Mouse (Mus musculus) liver, embryonic 15.5 days (tissue): ENCODE measurements at regions not wholly inside any gene's neighbourhood (a gene's known extent, or its start where the extent isn't known, plus 50 kb on each side); places are given as distances from the start of the nearest gene placed in this dataset.

Source experiments
- ATAC-seq: fragments of 200-750 bp; cut with Nextera tagmentation; 2 replicates; pipeline ENCODE4 v1.8.0; 2017; ENCODE audit warnings: moderate number of reproducible peaks, mild to moderate bottlenecking, moderate library complexity; ENCODE audit not compliant: insufficient read depth
- H3K27ac ChIP-seq: fragments of 300-500 bp; sonication (generic); replicated peaks from 2 replicates; pipeline ENCODE4 v1.5.1; 2015; ENCODE audit warnings: mild to moderate bottlenecking, inconsistent platforms
- H3K27me3 ChIP-seq: fragments of 300-500 bp; sonication (generic); 2 replicates; pipeline ENCODE4 v1.6.1; 2015; ENCODE audit warnings: mild to moderate bottlenecking, inconsistent platforms
- H3K36me3 ChIP-seq: fragments of 300-500 bp; sonication (generic); replicated peaks from 2 replicates; pipeline ENCODE4 v1.6.1; 2015; ENCODE audit warnings: moderate library complexity, mild to moderate bottlenecking, inconsistent platforms
- H3K4me1 ChIP-seq: fragments of 300-500 bp; sonication (generic); replicated peaks from 2 replicates; pipeline ENCODE4 v1.6.1; 2015; ENCODE audit warnings: inconsistent platforms
- H3K4me2 ChIP-seq: fragments of 300-500 bp; sonication (generic); 2 replicates; pipeline ENCODE4 v1.6.1; 2015; ENCODE audit warnings: moderate library complexity, mild to moderate bottlenecking, inconsistent platforms
- H3K4me3 ChIP-seq: fragments of 300-500 bp; sonication (generic); replicated peaks from 2 replicates; pipeline ENCODE4 v1.5.1; 2015; ENCODE audit warnings: mild to moderate bottlenecking, inconsistent platforms
- H3K9ac ChIP-seq: fragments of 300-500 bp; sonication (generic); 2 replicates; pipeline ENCODE4 v1.6.1; 2015; ENCODE audit warnings: moderate library complexity, mild to moderate bottlenecking, inconsistent platforms
- H3K9me3 ChIP-seq: fragments of 300-500 bp; sonication (generic); replicated peaks from 2 replicates; pipeline ENCODE4 v1.6.1; 2016; ENCODE audit warnings: inconsistent platforms
- WGBS: fragments of 180-500 bp; shearing (Covaris S2); methylation state at CpG from one replicate; pipeline ENCODE4 v1.1.7; 2015; ENCODE audit warnings: mixed read lengths; ENCODE audit not compliant: insufficient replicate concordance; 5-methylcytosine and 5-hydroxymethylcytosine counted together

DNA sequence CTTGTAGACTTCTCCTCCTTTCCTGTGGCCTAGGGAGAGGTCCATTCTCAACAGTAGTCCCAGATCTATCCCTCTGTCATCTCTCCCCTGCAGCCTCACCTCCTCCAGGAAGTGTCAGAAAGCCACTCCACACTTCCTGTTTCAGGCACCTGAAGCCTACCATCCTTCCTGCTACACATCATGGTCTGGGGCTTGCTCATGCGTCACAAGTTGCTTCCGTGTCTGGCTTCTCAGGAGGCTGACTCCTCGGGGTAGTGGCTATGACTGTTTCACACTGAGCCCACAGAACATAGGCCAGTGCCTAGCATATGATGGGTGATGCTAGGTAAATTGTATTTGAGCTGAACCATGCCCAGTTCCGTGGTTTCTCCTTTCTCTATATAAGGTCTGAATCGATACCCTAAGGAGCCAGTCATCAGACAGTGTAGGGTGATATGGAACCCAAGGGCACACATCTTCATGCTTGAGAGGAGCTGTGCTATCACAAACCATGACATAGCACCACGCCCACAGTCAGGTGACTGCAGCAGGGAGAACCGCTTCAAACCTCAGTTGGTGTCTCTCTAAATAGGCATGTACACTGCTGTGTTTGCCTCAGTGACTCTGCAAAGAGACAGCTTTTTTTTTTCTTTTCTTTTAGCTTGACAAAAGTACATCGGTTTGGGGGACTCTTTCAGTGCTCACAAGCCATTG, 272.2 kb downstream of the Sec61b start:
- no peak overlapping the region for H3K27ac ChIP-seq
- no peak overlapping the region for H3K4me2 ChIP-seq
- H3K27me3 ChIP-seq, result no peaks in the 10 kb centered on the region
- no peak overlapping the region for H3K4me3 ChIP-seq
- H3K36me3 ChIP-seq, result no peaks in the 10 kb centered on the region
- WGBS, result 57% methylated on average over 8 of the region's 8 CpGs
- no peak overlapping the region for H3K9ac ChIP-seq
- no peak for ATAC-seq
- no peaks in the 10 kb centered on the region for H3K9me3 ChIP-seq
- H3K4me1 ChIP-seq, result no peaks in the 10 kb centered on the region

DNA sequence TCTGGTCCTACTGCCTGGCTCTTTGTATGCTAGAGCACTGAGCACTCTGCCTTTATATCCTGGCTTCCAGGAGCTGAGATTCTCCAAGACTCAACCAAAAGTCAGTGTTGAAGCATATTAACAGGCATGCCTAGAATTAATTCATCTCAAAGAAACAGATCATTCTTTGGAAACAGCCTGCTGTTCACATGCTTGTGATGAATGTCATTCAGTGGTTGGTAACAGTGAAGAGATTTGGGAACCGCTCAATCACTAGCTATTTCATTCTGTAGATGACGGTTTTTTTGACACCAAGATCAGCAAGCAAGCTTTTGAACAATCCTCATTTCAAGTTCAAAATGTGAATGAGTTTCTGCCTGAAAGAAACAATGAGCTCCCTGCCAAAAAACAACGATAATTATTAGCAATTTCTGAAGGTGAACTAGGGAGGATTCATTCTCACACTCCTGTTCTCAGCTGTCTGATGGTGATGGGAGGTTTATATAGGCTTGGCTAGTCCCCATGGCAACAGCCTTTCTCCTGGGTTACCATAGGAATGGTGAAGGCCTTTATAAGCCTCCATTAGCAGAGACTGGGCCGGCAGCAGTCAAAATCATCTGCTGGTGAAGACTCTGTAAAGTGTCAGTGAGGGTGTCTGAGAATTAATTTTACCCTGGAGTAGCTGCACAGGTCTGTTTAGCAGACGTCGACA, 272.6 kb upstream of the Nr4a3 start:
- H3K4me2 ChIP-seq, result no peak overlapping the region
- H3K36me3 ChIP-seq, result no peaks in the 10 kb centered on the region
- H3K4me3 ChIP-seq, result no peak overlapping the region
- no peaks in the 10 kb centered on the region for H3K4me1 ChIP-seq
- no peak overlapping the region for H3K9ac ChIP-seq
- H3K27me3 ChIP-seq, result no peaks in the 10 kb centered on the region
- no peak overlapping the region for H3K27ac ChIP-seq
- no peaks in the 10 kb centered on the region for H3K9me3 ChIP-seq
- no peak for ATAC-seq
- 56% methylated on average over 6 of the region's 6 CpGs for WGBS

DNA sequence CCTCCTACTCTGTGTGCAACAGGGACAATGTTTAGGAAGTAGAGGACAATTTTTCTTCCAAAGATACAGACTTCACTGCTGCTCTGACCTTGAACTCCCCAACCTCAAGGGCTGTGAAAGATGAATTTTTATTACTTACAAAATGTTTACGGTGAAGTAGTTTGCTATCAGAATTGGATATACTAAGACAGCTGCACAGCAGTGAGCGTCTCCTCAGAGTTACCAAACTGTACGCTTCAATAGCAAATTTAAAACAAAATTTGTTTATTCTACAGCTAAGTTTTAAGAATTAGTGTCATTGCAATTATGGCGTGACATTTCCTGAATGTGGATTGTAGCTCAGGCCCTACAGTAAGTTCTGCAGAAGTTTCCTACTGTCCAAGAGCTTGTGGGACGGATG, 270.3 kb upstream of the Nr4a3 start:
- WGBS, result 62% methylated on average over 5 of the region's 5 CpGs
- no peak for ATAC-seq
- no peak overlapping the region for H3K27ac ChIP-seq

DNA sequence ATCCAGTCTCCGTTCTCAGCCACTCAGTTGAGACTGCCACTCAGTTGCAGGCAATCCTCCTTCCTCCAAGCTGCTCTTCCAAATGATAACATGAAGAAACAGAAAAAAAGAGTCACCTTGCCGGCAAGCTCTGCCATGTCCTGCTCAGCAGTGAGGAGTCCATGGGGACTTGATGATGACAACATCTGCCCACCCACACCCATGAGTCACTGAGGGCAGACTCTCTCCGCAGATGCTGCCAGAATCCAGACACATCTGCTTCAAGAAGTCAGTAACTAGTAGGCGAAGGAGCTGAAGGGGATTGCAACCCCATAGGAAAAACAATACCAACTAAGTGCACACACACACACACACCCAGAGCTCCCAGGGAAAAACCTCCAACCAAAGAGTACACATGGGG, 263.9 kb upstream of the Nr4a3 start:
- Histone ChIP-seq H3K36me3 (no peaks in the 10 kb centered on the region), H3K4me2 (no peak overlapping the region), H3K27ac (no peak overlapping the region), H3K9me3 (no peaks in the 10 kb centered on the region), H3K9ac (no peak overlapping the region), H3K4me1 (no peaks in the 10 kb centered on the region), H3K27me3 (no peaks in the 10 kb centered on the region), H3K4me3 (no peak overlapping the region)
- WGBS, result 61% methylated on average over 4 of the region's 4 CpGs
- no peak for ATAC-seq

More for the DNA sequence above, 270.3 kb upstream of the Nr4a3 start:
- Histone ChIP-seq H3K27me3 (no peaks in the 10 kb centered on the region), H3K4me2 (no peak overlapping the region), H3K9me3 (no peaks in the 10 kb centered on the region), H3K4me3 (no peak overlapping the region), H3K4me1 (no peaks in the 10 kb centered on the region), H3K9ac (no peak overlapping the region), H3K36me3 (no peaks in the 10 kb centered on the region)

DNA sequence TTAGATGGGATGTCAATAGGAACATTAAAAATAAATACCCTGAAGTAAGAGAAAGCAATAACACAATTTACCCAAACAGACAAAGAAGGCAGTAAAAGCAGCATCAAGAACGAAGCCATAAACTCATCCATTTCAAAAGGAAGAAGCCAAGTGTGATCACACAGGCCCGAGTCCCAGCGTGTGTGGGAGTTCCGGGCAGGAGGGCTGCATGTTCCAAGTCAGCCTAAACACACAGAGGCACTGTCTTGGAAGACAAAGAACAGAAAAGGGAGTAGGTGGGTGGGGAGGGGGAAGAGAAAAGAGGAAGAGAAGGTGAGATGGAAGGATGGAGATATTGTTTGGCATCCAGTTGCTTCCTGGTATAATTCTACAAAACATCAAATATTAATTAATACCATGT, 248.0 kb upstream of the Nr4a3 start:
- Histone ChIP-seq H3K9me3 (no peaks in the 10 kb centered on the region), H3K4me1 (no peaks in the 10 kb centered on the region), H3K9ac (no peak overlapping the region), H3K27me3 (no peaks in the 10 kb centered on the region), H3K4me2 (no peak overlapping the region), H3K36me3 (no peaks in the 10 kb centered on the region), H3K27ac (no peak overlapping the region), H3K4me3 (no peak overlapping the region)
- WGBS, result 59% methylated on average over 4 of the region's 4 CpGs
- ATAC-seq, result no peak

DNA sequence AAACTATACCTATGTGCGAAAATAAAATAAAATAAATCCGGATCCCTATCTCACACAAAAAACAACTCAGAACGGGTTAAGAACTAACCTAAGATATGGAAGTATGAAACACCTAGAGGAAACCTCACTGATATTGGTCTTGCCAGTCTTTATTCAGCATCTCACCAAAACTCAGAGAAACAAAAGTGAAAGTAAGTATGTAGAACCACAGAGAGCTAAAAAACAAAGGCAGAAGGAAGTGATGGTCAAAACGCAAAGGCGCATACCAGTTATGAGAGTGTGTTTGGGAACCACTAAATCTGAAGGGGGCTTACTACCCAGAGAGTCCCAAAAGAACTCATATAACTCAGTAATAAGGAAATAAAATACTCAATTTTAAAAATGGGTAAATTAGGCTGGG, 245.8 kb upstream of the Nr4a3 start:
- Histone ChIP-seq H3K4me1 (no peaks in the 10 kb centered on the region), H3K4me3 (no peak overlapping the region), H3K27ac (no peak overlapping the region), H3K9me3 (no peaks in the 10 kb centered on the region), H3K4me2 (no peak overlapping the region), H3K36me3 (no peaks in the 10 kb centered on the region), H3K9ac (no peak overlapping the region), H3K27me3 (no peaks in the 10 kb centered on the region)
- no peak for ATAC-seq
- WGBS, result 49% methylated on average over 5 of the region's 5 CpGs

DNA sequence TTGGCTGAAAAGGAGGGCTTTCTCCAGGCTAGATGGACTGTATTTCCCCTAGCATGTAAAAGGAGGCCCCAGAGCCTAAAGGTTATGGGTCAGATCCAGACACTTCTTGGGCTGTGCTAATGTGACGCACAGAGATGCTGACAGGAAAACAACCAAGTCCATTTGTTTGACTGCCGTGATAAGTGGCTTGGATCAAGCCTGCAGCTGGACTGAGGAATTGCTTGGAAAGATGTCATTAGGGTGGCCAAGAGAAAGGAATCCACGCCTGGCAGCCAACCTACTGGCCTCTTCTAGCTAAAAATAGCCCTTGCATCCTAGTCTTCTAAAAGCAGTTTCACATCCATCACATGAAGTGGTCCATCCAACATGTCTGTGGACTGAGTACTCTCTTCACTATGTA, 241.8 kb upstream of the Nr4a3 start:
- Histone ChIP-seq H3K9me3 (no peaks in the 10 kb centered on the region), H3K27me3 (no peaks in the 10 kb centered on the region), H3K27ac (no peak overlapping the region), H3K4me3 (no peak overlapping the region), H3K36me3 (no peaks in the 10 kb centered on the region), H3K4me1 (no peaks in the 10 kb centered on the region), H3K9ac (no peak overlapping the region), H3K4me2 (no peak overlapping the region)
- 59% methylated on average over 3 of the region's 3 CpGs for WGBS
- ATAC-seq, result no peak

DNA sequence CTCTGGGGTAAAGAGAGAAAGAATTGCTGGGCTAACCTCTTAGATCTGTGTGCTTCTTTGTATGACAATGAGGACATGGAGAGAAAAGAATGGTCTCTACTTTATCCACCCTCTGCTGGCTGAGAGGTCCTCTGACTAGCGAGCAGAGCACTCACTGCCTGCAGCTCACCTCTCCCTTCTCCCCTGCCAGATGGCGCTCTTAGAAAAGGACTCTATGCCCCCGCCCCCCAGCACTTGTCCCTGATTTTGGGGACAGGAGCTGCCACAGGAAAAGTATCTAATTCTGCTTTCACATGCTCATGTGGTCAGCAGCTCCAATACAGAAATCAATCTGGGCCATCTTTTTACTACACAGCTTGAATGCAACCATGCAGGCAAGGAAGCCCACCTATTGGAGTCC, 237.1 kb upstream of the Nr4a3 start:
- H3K4me1 ChIP-seq, result no peaks in the 10 kb centered on the region
- H3K4me3 ChIP-seq, result no peak overlapping the region
- H3K9me3 ChIP-seq, result no peaks in the 10 kb centered on the region
- 25% methylated on average over 3 of the region's 3 CpGs for WGBS
- no peaks in the 10 kb centered on the region for H3K27me3 ChIP-seq
- H3K27ac ChIP-seq, result no peak overlapping the region
- no peaks in the 10 kb centered on the region for H3K36me3 ChIP-seq
- H3K9ac ChIP-seq, result no peak overlapping the region
- no peak overlapping the region for H3K4me2 ChIP-seq
- ATAC-seq, result no peak

DNA sequence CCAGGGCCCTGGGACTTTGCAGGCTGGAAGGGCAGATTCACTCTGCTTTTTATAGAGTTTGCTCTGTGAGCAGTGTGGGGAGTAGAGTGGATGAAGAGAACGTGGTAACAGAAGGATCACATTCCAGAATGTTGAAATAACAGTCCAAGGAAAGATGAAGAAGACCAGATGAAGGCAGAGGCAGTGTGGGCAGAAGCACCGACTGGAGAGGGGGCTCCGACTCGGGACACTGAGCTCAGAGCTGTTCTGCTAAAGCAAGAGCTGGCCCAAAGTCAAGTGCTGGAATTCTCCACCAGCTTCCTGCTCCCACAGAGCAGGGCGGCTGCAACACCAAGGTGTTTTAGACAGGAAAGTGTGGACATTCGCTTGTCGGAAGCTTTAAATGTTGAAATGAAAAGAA, 230.9 kb upstream of the Nr4a3 start:
- Histone ChIP-seq H3K27ac (no peak overlapping the region), H3K9ac (no peak overlapping the region), H3K4me1 (no peaks in the 10 kb centered on the region), H3K9me3 (no peaks in the 10 kb centered on the region), H3K27me3 (no peaks in the 10 kb centered on the region), H3K4me3 (no peak overlapping the region), H3K4me2 (no peak overlapping the region), H3K36me3 (no peaks in the 10 kb centered on the region)
- WGBS, result 62% methylated on average over 7 of the region's 7 CpGs
- no peak for ATAC-seq

DNA sequence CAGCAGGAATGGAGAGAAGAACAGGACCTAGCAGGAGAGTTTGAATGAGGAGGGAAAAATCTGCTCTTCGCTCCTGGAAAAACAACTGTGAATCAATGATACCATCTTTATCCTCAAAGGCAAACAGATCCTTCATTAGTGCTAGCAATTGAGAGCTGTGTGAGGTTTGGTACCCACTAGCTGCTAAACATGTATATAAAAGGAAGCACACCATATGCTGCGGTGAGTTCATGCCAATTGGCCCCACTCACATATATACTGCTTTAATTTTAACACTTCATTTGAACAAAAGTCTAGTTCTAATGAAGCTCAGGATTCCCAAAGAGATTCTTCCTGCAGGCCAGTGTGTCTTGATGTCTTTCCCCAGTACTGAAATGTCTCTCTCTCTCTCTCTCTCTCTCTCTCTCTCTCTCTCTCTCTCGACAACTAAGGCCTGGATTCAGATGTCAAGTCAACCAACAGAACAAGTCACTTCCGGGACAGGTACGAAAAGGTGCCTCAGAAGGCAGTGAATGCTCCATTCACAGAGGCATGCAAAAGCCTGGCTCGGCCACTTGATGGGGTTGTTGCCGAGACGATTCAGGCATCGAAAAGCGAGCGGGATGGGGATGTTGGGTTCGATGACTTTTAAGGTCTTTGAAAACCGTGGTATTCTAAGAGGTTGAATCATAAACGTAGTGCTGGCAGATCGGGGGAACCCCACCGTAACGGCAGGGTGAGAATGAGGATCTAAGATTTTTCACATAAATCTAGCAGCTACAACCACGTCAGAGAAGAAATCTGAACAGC, 226.4 kb upstream of the Nr4a3 start:
- no peak overlapping the region for H3K27ac ChIP-seq
- 73% methylated on average over 18 of the region's 18 CpGs for WGBS

DNA sequence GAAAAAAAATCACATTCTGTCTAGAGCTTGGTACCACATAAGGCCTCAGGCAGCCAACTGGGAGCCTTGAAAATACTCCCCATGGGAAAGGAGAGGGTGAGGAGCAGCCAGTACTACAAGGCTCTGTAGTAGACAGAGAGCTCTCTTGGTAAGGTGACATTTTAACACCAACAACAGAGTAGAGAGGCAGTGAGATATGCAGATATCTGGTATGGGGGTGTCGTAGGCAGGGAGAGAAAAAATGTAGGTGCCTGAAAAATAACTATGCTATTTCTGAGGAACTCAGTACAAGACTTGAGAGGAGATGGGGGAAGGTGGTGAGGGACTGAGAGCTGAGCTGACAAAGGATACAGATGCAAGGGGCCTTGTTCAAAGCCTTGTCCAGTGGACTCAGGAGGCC, 224.4 kb upstream of the Nr4a3 start:
- 69% methylated on average over 1 of the region's 1 CpGs for WGBS
- Histone ChIP-seq H3K4me2 (no peak overlapping the region), H3K9ac (no peak overlapping the region), H3K9me3 (no peaks in the 10 kb centered on the region), H3K36me3 (no peaks in the 10 kb centered on the region), H3K27ac (no peak overlapping the region), H3K27me3 (no peaks in the 10 kb centered on the region), H3K4me1 (no peaks in the 10 kb centered on the region), H3K4me3 (no peak overlapping the region)
- ATAC-seq, result no peak

More for the DNA sequence above, 226.4 kb upstream of the Nr4a3 start:
- no peak overlapping the region for H3K4me2 ChIP-seq
- no peak overlapping the region for H3K4me3 ChIP-seq
- H3K36me3 ChIP-seq, result no peaks in the 10 kb centered on the region
- no peak overlapping the region for H3K9ac ChIP-seq
- ATAC-seq, result no peak
- H3K9me3 ChIP-seq, result no peaks in the 10 kb centered on the region
- no peaks in the 10 kb centered on the region for H3K27me3 ChIP-seq
- no peaks in the 10 kb centered on the region for H3K4me1 ChIP-seq
